Mouse (Mus musculus) layer of hippocampus, postnatal 14 days (tissue): ENCODE measurements around the gene Klrk1. TPM values are rescaled to one million over a fixed set of nuclear protein-coding genes. Genes with fewer than 3 reads are reported as not detected.
"Not testable (repeated sequence)": the region's sequence is repeated elsewhere in the genome, so short reads cannot be mapped to it uniquely, and the experiment has no call there.

Experiments used
- DNase-seq, 2 experiments: peaks; one replicate each; pipeline ENCODE4 v3.0.0; 2021 to 2022; ENCODE audit warnings: low spot score in 2 of 2, mixed read lengths in 1 of 2
- long read RNA-seq, 2 experiments: library from polyadenylated mRNA; stranded (forward); transcript quantifications; one replicate each; pipeline ENCODE4 v2.0.0; 2021
- total RNA-seq, 2 experiments: library from RNA; stranded (reverse); gene quantifications; 2 replicates each; pipeline ENCODE4 v1.2.3; 2021

Klrk1 gene
- not detected for total RNA-seq
- long read RNA-seq, experiment 1 = 0 reads
- long read RNA-seq, experiment 2 = 0 reads

GRCm38 (mm10) chr6:129623735-129624134 is at the start of gene Klrk1:
TSS of gene Klrk1 (minus strand) at chr6:129623864.
- DNase-seq = no peak

GRCm38 (mm10) chr6:129661301-129661700 is 37.6 kb upstream of the Klrk1 start:
- not testable (repeated sequence) for DNase-seq

- not testable (repeated sequence) for DNase-seq
These were observed 36.9 kb upstream of the Klrk1 start, which contains the start of gene Klrc2 for GRCm38 (mm10) chr6:129660589-129660988. TSS of gene Klrc2 (minus strand) at chr6:129660689.

GRCm38 (mm10) chr6:129644054-129644453 is 20.4 kb upstream of the Klrk1 start:
- not testable (repeated sequence) for DNase-seq

GRCm38 (mm10) chr6:129643237-129643636 is 19.6 kb upstream of the Klrk1 start, which contains the start of gene Klrc3:
TSS of gene Klrc3 (minus strand) at chr6:129643337.
- not testable (repeated sequence) for DNase-seq

- DNase-seq = not testable (repeated sequence)
These were observed 7.4 kb upstream of the Klrk1 start for GRCm38 (mm10) chr6:129631046-129631445.

- DNase-seq = no peak
These were observed 15.3 kb downstream of the Klrk1 start for GRCm38 (mm10) chr6:129608372-129608771.

GRCm38 (mm10) chr6:129591508-129591907 is 32.2 kb downstream of the Klrk1 start, which contains the start of gene Klrd1:
TSS of gene Klrd1 (plus strand) at chr6:129591782.
- DNase-seq = no peak

- no peak for DNase-seq
These were observed 40.6 kb downstream of the Klrk1 start for GRCm38 (mm10) chr6:129583014-129583413.

GRCm38 (mm10) chr6:129581896-129582295 is 41.8 kb downstream of the Klrk1 start:
- no peak for DNase-seq

- DNase-seq = no peak
These were observed 42.4 kb downstream of the Klrk1 start for GRCm38 (mm10) chr6:129581274-129581673.

- no peak for DNase-seq
These were observed 46.1 kb downstream of the Klrk1 start, which contains the start of gene Klre1 for GRCm38 (mm10) chr6:129577605-129578004. TSS of gene Klre1 (plus strand) at chr6:129577905.

GRCm38 (mm10) chr6:129575315-129575714 is 48.3 kb downstream of the Klrk1 start:
- DNase-seq = no peak

GRCm38 (mm10) chr6:129565257-129565656 is 58.4 kb downstream of the Klrk1 start:
- DNase-seq = no peak

Other genes with a start within 250 kb of the Klrk1 start
- gene Clec12b, start 238.0 kb downstream of the Klrk1 start, total RNA-seq = not detected
- under 1 TPM in 1 of 2 experiments, not detected in 1; 0.23 TPM for gene Clec1b, start 226.6 kb downstream of the Klrk1 start, total RNA-seq
- not detected for gene Clec9a, start 215.0 kb downstream of the Klrk1 start, total RNA-seq
- gene Clec1a, start 171.9 kb downstream of the Klrk1 start, total RNA-seq = 1 to 10 TPM; 2.4 to 3.0 TPM
- not detected for gene Olr1, start 116.7 kb downstream of the Klrk1 start, total RNA-seq
- not detected for gene Tmem52b, start 111.3 kb downstream of the Klrk1 start, total RNA-seq
- 100 to 1,000 TPM; 517 to 530 TPM for gene Gabarapl1, start 90.7 kb downstream of the Klrk1 start, total RNA-seq
- not detected for gene Klre1, start 46.0 kb downstream of the Klrk1 start, total RNA-seq
- gene Klrd1, start 32.1 kb downstream of the Klrk1 start, total RNA-seq = not detected
- not detected for gene Klrc3, start 19.5 kb upstream of the Klrk1 start, total RNA-seq
- gene Klrc2, start 36.8 kb upstream of the Klrk1 start, total RNA-seq = not detected
- not detected for gene Klrc1, start 55.1 kb upstream of the Klrk1 start, total RNA-seq
- gene Klri1, start 93.3 kb upstream of the Klrk1 start, total RNA-seq = not detected
- gene Klri2, start 116.6 kb upstream of the Klrk1 start, total RNA-seq = not detected
- gene Gm156, start 160.4 kb upstream of the Klrk1 start, total RNA-seq = not detected
- not detected for gene Gm17631, start 238.8 kb upstream of the Klrk1 start, total RNA-seq